Mouse (Mus musculus): Measurements from ENCODE around the gene Coro1c. TPM values are rescaled to one million over a fixed set of nuclear protein-coding genes. Genes with fewer than 3 reads are reported as not detected.

Gene Coro1c
- polyA plus RNA-seq, 1 experiment = 2.0 TPM

DNA sequence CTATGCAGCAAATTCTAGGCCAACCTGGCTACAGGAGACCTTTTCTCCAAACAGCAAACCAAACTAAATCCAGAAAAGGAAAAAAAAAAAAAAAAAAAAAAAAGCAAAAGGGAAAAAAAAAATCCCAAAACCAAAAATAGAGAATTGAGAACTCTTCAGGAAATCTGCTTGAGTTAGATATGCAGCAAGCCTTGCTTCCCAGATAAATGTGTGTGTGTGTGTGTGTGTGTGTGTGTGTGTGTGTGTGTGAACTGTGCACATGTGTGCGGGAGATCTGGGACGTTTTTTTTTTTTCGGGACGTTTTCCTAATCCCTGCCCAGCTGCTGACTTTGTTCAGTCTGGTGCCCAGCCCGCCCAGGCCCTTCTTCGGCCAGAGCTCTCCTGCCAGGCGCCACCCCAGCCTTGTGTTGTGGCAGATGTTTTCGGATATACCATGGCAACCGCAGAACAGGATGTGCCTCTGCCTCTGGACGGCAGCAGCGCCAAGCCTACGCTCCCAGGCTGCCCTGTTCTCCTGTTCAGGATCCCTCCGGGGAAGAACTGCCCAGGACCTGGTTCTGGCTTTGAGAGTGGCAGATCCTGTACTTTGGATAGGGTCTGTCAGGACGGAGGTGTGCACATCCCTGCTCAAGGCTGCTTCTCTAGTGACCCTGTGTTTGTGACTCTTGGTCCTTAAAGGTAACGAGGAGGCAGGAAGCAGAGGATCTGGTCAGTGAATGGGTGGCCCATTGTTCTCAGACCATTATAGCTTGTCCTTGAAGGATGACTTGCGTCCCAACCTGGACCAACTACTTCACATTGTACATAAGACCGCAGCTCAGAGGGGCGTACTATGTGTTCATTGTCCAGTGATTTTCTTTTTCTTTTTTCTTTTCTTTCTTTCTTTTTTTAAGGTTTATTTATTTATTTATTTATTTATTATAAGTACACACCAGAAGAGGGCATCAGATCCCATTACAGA lies 22.4 kb upstream of the Coro1c start:
- TF ChIP-seq TAL1 (IDR thresholded peaks at IDR 0.05; ENCODE audit: low read length) (no peak), GATA1 (IDR thresholded peaks at IDR 0.05; ENCODE audit: low read length) (no peak)
- peaks cover 19% of the 10 kb centered on the region for H3K4me1 ChIP-seq (ENCODE audit: control insufficient read depth)
- peaks cover 6% of the 10 kb centered on the region; the same call in 1 of the 2 replicates for H3K9me3 ChIP-seq (ENCODE audit: control insufficient read depth, low read length)
- H3K4me3 ChIP-seq (replicated peaks) = no peak overlapping the region
- no peaks in the 10 kb centered on the region for H3K36me3 ChIP-seq (ENCODE audit: control insufficient read depth)
- peaks cover 5% of the 10 kb centered on the region for H3K27me3 ChIP-seq (ENCODE audit: control insufficient read depth)

DNA sequence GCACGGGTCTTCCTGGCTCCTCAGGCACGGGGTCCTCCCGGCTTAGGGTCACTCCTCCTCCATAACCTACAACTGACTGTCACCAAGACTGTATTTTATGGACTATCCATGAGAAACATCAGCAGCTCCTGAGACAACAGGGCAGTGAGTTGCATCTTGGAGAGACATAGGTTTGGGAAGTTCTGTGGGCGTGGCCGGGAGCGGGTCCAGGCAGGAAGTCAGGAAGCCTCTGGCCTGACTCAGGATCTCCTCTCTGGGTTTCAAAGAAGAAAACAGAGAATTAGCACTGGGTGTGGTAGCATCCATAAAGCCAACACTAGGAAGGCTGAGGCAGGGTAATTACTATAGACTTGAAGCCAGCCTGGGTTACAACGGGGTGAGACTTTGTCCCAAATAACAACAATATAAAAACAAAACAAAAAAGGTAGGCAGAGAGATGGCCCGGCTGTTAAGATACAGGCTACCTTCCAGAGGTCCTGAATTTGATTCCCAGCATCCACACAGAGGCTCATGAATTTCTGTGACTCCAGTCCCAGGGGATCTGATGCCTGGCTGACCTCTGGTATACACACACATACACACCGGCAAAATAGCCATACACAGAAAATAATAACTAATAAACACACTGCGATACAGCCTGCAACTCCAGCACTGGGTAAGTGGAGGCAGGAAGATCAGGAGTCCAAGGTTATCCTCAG lies 21.5 kb upstream of the Coro1c start:
- no peaks in the 10 kb centered on the region for H3K36me3 ChIP-seq (ENCODE audit: control insufficient read depth)
- H3K4me1 ChIP-seq (ENCODE audit: control insufficient read depth) = peaks cover 17% of the 10 kb centered on the region
- no peak for TF ChIP-seq TAL1 (IDR thresholded peaks at IDR 0.05; ENCODE audit: low read length)
- no peak for TF ChIP-seq GATA1 (IDR thresholded peaks at IDR 0.05; ENCODE audit: low read length)
- H3K9me3 ChIP-seq (ENCODE audit: control insufficient read depth, low read length) = peaks cover 6% of the 10 kb centered on the region; the same call in 1 of the 2 replicates
- H3K4me3 ChIP-seq (replicated peaks) = no peak overlapping the region
- H3K27me3 ChIP-seq (ENCODE audit: control insufficient read depth) = peaks cover 5% of the 10 kb centered on the region

DNA sequence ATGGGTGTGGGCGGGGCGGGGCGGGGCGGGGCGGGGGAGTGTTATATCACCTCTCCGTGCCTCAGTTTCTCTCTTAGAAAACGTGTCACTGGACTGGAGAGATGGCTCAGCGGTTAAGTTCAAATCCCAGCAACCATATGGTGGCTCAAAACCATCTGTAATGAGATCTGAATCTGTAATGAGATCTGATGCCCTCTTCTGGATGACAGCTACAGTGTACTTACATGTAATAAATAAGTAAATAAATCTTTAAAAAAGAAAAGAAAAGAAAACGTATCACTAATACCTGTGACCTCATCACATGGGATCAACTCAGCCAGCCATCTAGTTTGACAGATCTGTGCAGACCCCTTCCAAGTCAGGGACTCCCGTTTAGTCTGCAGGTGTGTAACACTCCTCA lies 21.0 kb upstream of the Coro1c start:
- TF ChIP-seq TAL1 (IDR thresholded peaks at IDR 0.05; ENCODE audit: low read length) (no peak), GATA1 (IDR thresholded peaks at IDR 0.05; ENCODE audit: low read length) (no peak)
- peaks cover 5% of the 10 kb centered on the region for H3K27me3 ChIP-seq (ENCODE audit: control insufficient read depth)
- H3K9me3 ChIP-seq (ENCODE audit: control insufficient read depth, low read length) = peaks cover 6% of the 10 kb centered on the region; the same call in 1 of the 2 replicates
- H3K4me3 ChIP-seq (replicated peaks) = no peak overlapping the region
- peaks cover 14% of the 10 kb centered on the region for H3K4me1 ChIP-seq (ENCODE audit: control insufficient read depth)
- no peaks in the 10 kb centered on the region for H3K36me3 ChIP-seq (ENCODE audit: control insufficient read depth)

DNA sequence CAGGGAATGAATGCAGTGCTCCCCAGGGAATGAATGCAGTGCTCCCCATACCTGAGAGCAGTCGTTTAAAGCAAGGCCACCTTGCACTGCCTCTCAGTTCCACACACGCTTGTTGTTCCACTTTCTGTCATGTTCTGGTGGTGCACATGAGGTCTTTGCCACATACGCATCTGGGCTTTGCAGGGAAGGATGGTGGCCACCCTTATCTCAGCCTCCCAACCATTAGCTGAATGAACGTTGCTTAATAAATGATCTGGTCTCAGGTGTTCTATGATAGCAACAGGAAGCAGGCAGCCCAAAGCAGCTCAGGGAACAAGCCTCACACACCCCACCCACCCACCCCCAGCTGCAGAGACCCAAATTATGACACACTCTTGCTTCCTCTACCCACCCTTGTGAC lies 16.1 kb upstream of the Coro1c start:
- TF ChIP-seq TAL1 (IDR thresholded peaks at IDR 0.05; ENCODE audit: low read length) (no peak), GATA1 (IDR thresholded peaks at IDR 0.05; ENCODE audit: low read length) (no peak)
- Histone ChIP-seq H3K27me3 (ENCODE audit: control insufficient read depth) (no peaks in the 10 kb centered on the region), H3K4me1 (ENCODE audit: control insufficient read depth) (peaks cover 4% of the 10 kb centered on the region), H3K4me3 (replicated peaks) (no peak overlapping the region), H3K9me3 (ENCODE audit: control insufficient read depth, low read length) (peaks cover 6% of the 10 kb centered on the region; the same call in 1 of the 2 replicates), H3K36me3 (ENCODE audit: control insufficient read depth) (no peaks in the 10 kb centered on the region)

DNA sequence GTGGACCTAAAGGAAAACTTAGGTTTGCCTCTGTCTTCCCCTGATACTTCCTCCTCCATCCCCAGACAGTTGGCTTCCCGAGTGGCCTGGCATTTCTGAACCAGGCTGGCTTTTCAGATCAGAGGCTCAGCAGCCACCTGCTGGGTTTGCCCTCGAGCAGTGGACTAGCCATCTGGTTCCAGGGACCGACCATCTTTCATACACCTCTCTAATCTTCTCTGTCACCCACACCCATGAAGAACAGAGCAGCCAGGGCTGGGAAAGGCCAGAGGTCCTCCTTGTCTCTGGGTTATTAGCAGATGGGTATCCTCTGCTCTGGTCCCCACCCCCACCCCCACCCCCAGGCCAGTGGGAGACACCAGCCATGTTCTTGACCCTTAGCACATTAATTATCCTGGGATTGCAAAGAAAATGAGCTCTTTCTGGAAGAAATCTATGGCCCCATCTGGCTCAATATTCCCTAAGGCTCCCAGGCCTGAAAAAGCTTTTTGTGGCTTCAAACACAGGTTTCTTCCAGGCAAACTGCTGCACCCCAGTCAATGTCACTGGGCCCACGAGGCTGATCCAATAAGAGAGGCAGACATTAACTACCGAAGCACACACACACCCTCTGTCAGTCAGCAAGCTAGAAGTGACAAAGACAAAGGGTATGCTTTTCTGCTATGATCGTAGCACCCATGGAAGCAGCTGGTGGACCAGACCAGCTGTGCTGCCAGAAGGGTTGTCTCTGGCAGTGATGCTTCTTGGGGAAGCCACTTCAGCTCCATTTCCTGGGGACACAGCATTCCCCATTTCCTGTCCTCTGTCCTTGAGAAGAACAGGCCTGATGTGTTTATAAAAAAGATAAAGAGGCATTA lies 13.0 kb upstream of the Coro1c start:
- H3K27me3 ChIP-seq (ENCODE audit: control insufficient read depth) = no peaks in the 10 kb centered on the region
- H3K9me3 ChIP-seq (ENCODE audit: control insufficient read depth, low read length) = no peaks in the 10 kb centered on the region
- no peak for TF ChIP-seq TAL1 (IDR thresholded peaks at IDR 0.05; ENCODE audit: low read length)
- TF ChIP-seq GATA1 (IDR thresholded peaks at IDR 0.05; ENCODE audit: low read length) = no peak
- H3K4me3 ChIP-seq (replicated peaks) = no peak overlapping the region
- no peaks in the 10 kb centered on the region for H3K36me3 ChIP-seq (ENCODE audit: control insufficient read depth)
- peaks cover 4% of the 10 kb centered on the region for H3K4me1 ChIP-seq (ENCODE audit: control insufficient read depth)

DNA sequence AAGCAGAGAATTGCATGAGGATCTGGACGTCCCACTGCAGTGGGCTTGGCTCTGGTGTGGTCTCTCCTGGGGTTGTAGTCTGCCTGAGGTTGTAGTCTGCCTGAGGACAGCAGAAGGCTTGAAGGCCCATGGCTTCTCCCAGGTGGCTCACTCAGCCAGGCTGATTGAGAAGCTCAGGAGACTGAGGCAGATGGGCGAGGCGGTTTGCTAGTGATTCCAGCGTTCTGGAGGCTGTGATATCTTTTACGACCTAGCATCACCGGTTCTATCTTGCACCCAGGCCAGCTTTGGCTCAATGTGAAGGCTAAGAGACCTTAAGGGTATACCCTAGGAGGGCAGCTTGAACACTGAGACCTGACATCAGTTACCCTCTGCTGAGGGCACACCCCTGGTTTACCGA lies 10.5 kb upstream of the Coro1c start:
- Histone ChIP-seq H3K36me3 (ENCODE audit: control insufficient read depth) (no peaks in the 10 kb centered on the region), H3K27me3 (ENCODE audit: control insufficient read depth) (no peaks in the 10 kb centered on the region), H3K4me3 (replicated peaks) (no peak overlapping the region), H3K9me3 (ENCODE audit: control insufficient read depth, low read length) (no peaks in the 10 kb centered on the region), H3K4me1 (ENCODE audit: control insufficient read depth) (no peaks in the 10 kb centered on the region; the same call in 1 of the 2 replicates)
- TF ChIP-seq TAL1 (IDR thresholded peaks at IDR 0.05; ENCODE audit: low read length) = no peak
- TF ChIP-seq GATA1 (IDR thresholded peaks at IDR 0.05; ENCODE audit: low read length) = no peak

DNA sequence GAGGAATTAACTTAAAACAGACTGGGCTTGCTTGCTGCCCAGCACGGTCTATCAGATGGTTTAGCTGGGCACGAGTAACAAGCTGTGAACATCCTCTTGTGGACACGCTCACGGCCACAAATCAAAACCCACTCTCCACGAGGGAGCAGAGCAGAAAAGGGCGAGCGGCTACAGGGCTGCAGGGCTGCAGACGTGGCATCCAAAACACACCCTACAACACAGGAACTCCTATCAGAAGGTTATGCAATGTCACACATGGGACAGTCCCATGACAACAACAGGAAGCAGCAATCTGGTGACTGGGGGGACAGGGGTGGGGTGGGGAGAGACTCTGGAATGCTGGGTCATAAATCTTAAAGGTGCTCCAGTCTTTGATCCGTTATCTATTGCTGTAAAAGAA lies 10.1 kb upstream of the Coro1c start:
- H3K27me3 ChIP-seq (ENCODE audit: control insufficient read depth) = no peaks in the 10 kb centered on the region
- no peaks in the 10 kb centered on the region for H3K9me3 ChIP-seq (ENCODE audit: control insufficient read depth, low read length)
- no peaks in the 10 kb centered on the region for H3K36me3 ChIP-seq (ENCODE audit: control insufficient read depth)
- no peaks in the 10 kb centered on the region; the same call in 1 of the 2 replicates for H3K4me1 ChIP-seq (ENCODE audit: control insufficient read depth)
- no peak overlapping the region for H3K4me3 ChIP-seq (replicated peaks)
- TF ChIP-seq TAL1 (IDR thresholded peaks at IDR 0.05; ENCODE audit: low read length) (no peak), GATA1 (IDR thresholded peaks at IDR 0.05; ENCODE audit: low read length) (no peak)

DNA sequence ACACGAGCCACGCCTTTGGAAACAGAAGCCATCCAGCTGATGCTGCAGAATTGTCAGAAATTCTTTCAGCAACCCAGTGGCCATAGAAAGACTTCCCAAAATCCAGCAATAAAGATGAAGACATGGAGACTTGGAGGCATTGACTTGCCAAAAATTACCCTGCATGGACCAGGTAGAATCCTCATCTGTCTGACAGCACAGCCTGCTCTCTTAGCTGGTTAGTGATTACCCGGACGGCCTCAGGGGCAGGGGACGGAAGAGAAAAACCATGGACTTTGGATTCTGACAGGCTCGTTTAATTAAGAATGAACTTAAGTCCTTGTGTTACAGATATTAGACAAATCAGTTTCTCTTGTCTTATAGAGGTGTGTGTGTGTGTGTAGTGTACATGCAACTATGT lies 2.1 kb upstream of the Coro1c start:
- no peaks in the 10 kb centered on the region for H3K9me3 ChIP-seq (ENCODE audit: control insufficient read depth, low read length)
- no peaks in the 10 kb centered on the region for H3K27me3 ChIP-seq (ENCODE audit: control insufficient read depth)
- H3K4me3 ChIP-seq (replicated peaks) = no peak overlapping the region
- H3K36me3 ChIP-seq (ENCODE audit: control insufficient read depth) = no peaks in the 10 kb centered on the region
- peaks cover 46% of the 10 kb centered on the region for H3K4me1 ChIP-seq (ENCODE audit: control insufficient read depth)
- TF ChIP-seq TAL1 (IDR thresholded peaks at IDR 0.05; ENCODE audit: low read length) (no peak), GATA1 (IDR thresholded peaks at IDR 0.05; ENCODE audit: low read length) (no peak)
